Mouse (Mus musculus) bone marrow macrophage, adult 2 months (primary cell): ENCODE measurements at regions not wholly inside any gene's neighbourhood (a gene's known extent, or its start where the extent isn't known, plus 50 kb on each side); places are given as distances from the start of the nearest gene placed in this dataset.

Experiments used
- CTCF ChIP-seq: IDR thresholded peaks from 2 replicates; pipeline ENCODE4 v1.5.1; 2012; ENCODE audit warnings: low read depth, mild to moderate bottlenecking, low read length, moderate library complexity
- POLR2A ChIP-seq: IDR thresholded peaks from 2 replicates; pipeline ENCODE4 v1.6.1; 2012; ENCODE audit warnings: mild to moderate bottlenecking, low read depth, low read length, borderline replicate concordance

DNA sequence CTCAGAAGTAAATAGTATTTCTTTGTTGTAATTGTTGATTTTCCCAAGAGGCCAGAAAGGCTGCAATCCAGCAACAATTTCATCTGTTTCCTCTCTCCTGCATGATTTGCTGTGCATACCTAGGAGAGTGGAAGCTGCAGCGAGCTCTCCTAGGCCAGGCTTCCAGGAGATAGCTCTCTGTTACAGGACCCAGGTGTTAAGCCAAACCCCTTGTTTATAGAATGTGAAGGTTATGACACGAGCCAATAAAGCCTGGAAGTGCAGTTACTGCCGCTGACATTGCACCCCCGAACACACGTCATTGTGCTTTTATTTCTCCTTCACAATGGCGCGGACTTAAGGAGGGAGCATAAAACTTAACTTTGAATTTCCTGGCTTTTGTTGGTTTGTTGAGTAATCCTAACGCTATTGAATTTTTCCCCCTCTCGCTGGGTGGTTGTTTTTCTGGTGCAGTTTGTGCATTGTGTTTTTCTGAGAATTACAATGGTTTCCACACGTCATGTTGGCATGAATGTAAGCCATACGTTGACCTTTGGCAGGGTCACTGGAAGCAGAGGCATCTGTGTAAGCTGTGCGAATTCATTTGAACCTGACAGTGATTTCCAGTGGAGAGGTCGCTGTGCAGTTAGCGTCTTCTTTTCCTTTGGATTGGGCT is 145.1 kb downstream of the Mtx2 start:
- no peak for TF ChIP-seq POLR2A
- TF ChIP-seq CTCF = no peak
